Mouse (Mus musculus) bone marrow, adult 2 months (tissue): Measurements from ENCODE around the gene Notch1.

Experiments
- CTCF ChIP-seq: fragments of 200-500 bp; IDR thresholded peaks from 2 replicates; pipeline ENCODE4 v1.5.1; 2011; ENCODE audit warnings: low read length, control low read depth; ENCODE audit not compliant: control insufficient read depth, insufficient read depth
- POLR2A ChIP-seq: fragments of 200-500 bp; IDR thresholded peaks from 2 replicates; pipeline ENCODE4 v1.6.1; 2011; ENCODE audit warnings: low read depth, mild to moderate bottlenecking, control low read depth, low read length, borderline replicate concordance; ENCODE audit not compliant: control insufficient read depth

DNA sequence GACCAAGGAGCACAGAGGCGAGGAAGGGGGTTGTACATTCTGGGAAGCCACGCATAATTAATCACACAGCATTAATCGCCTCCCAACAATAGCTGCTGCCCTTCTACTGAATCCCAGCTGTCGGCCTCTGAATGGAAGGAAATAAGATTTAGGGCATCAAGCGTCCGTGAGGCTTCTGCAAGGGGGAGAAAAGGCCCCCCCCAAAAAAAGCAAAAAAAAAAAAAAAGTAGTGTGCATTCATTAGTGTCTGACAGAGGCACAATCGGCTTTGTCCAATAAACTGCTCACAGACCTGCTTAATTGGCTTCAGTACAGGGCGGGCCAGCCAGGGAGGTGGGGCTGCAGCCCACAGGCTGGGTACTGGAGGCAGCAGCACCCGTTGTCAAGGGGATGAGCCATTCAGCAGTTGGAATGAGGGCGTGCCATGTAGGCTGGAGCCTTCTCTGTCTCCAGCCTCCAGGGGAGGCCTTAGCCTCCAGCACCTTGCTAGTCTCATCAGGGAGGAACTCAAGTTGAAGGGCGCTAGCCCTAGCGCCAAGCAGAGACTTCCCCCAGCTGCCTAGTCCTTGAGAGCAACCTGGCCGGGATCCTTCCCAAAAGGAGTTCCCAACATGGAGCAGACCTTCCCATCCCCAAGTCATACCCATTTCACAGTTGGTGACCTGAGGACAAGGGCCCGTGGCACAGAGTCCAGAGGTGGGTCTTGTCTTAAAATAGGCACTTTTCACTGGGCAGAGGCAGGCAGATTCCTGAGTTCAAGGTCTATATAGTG lies 15.7 kb downstream of the Notch1 start:
- no peak for TF ChIP-seq CTCF
- TF ChIP-seq POLR2A = no peak
